Mouse (Mus musculus): ENCODE measurements around the gene Fgfr2. TPM values are rescaled to one million over a fixed set of nuclear protein-coding genes. Genes with fewer than 3 reads are reported as not detected.

The Fgfr2 gene
- polyA plus RNA-seq, 1 experiment from 2014 or later, result 106 TPM

GRCm38 (mm10) chr7:132921971-132922370 is 201.2 kb downstream of the Fgfr2 start:
- no peak for ATAC-seq (ENCODE audit: low read depth)
- 32% methylated on average over 3 of the region's 3 CpGs for WGBS
- no peak overlapping the region for H3K4me2 ChIP-seq (ENCODE audit: low read depth, low read length)
- no peaks in the 10 kb centered on the region for H3K9me3 ChIP-seq (ENCODE audit: control insufficient read depth, low read length)
- H3K27ac ChIP-seq (replicated peaks; ENCODE audit: low read depth, low read length), result no peak overlapping the region
- H3K9ac ChIP-seq (ENCODE audit: low read depth, low read length), result no peak overlapping the region
- H3K27me3 ChIP-seq (replicated peaks; ENCODE audit: control insufficient read depth, insufficient read depth, low read length), result no peaks in the 10 kb centered on the region
- no peaks in the 10 kb centered on the region for H3K4me1 ChIP-seq (ENCODE audit: control insufficient read depth, insufficient read depth, low read length)
- H3K36me3 ChIP-seq (ENCODE audit: control insufficient read depth, insufficient read depth, low read length), result no peaks in the 10 kb centered on the region
- no peak for DNase-seq (ENCODE audit: low spot score)
- H3K4me3 ChIP-seq (ENCODE audit: low read depth, low read length), result no peak overlapping the region

GRCm38 (mm10) chr7:132903796-132904195 is 219.4 kb downstream of the Fgfr2 start:
- Histone ChIP-seq H3K27ac (replicated peaks; ENCODE audit: low read depth, low read length) (no peak overlapping the region), H3K9ac (ENCODE audit: low read depth, low read length) (no peak overlapping the region), H3K4me3 (ENCODE audit: low read depth, low read length) (no peak overlapping the region), H3K27me3 (replicated peaks; ENCODE audit: control insufficient read depth, insufficient read depth, low read length) (no peaks in the 10 kb centered on the region), H3K36me3 (ENCODE audit: control insufficient read depth, insufficient read depth, low read length) (no peaks in the 10 kb centered on the region), H3K9me3 (ENCODE audit: control insufficient read depth, low read length) (peaks cover 5% of the 10 kb centered on the region; the same call in 1 of the 2 replicates), H3K4me1 (ENCODE audit: control insufficient read depth, insufficient read depth, low read length) (no peaks in the 10 kb centered on the region), H3K4me2 (ENCODE audit: low read depth, low read length) (no peak overlapping the region)
- 68% methylated on average over 3 of the region's 3 CpGs for WGBS
- DNase-seq (ENCODE audit: low spot score), result no peak
- no peak for ATAC-seq (ENCODE audit: low read depth)

GRCm38 (mm10) chr7:132900826-132901531 is 222.2 kb downstream of the Fgfr2 start:
- Histone ChIP-seq H3K4me1 (ENCODE audit: control insufficient read depth, insufficient read depth, low read length) (no peaks in the 10 kb centered on the region), H3K27me3 (replicated peaks; ENCODE audit: control insufficient read depth, insufficient read depth, low read length) (no peaks in the 10 kb centered on the region), H3K9me3 (ENCODE audit: control insufficient read depth, low read length) (0 out of 2 replicates have a peak, but pooled peaks cover 3% of the 10 kb centered on the region), H3K4me3 (ENCODE audit: low read depth, low read length) (no peak overlapping the region), H3K4me2 (ENCODE audit: low read depth, low read length) (no peak overlapping the region), H3K36me3 (ENCODE audit: control insufficient read depth, insufficient read depth, low read length) (no peaks in the 10 kb centered on the region), H3K9ac (ENCODE audit: low read depth, low read length) (no peak overlapping the region), H3K27ac (replicated peaks; ENCODE audit: low read depth, low read length) (no peak overlapping the region)
- WGBS, result 26% methylated on average over 2 of the region's 2 CpGs
- peak; percentile 79 for ATAC-seq (ENCODE audit: low read depth)
- DNase-seq (ENCODE audit: low spot score), result peak; percentile 43

- Histone ChIP-seq H3K4me1 (ENCODE audit: control insufficient read depth, insufficient read depth, low read length) (no peaks in the 10 kb centered on the region), H3K4me2 (ENCODE audit: low read depth, low read length) (no peak overlapping the region), H3K9ac (ENCODE audit: low read depth, low read length) (no peak overlapping the region), H3K36me3 (ENCODE audit: control insufficient read depth, insufficient read depth, low read length) (no peaks in the 10 kb centered on the region), H3K27ac (replicated peaks; ENCODE audit: low read depth, low read length) (no peak overlapping the region), H3K9me3 (ENCODE audit: control insufficient read depth, low read length) (0 out of 2 replicates have a peak, but pooled peaks cover 3% of the 10 kb centered on the region), H3K4me3 (ENCODE audit: low read depth, low read length) (no peak overlapping the region), H3K27me3 (replicated peaks; ENCODE audit: control insufficient read depth, insufficient read depth, low read length) (no peaks in the 10 kb centered on the region)
- DNase-seq (ENCODE audit: low spot score) (no peak), ATAC-seq (ENCODE audit: low read depth) (no peak)
- 88% methylated on average over 2 of the region's 2 CpGs for WGBS
Observed at GRCm38 (mm10) chr7:132898234-132898633, 224.9 kb downstream of the Fgfr2 start.

- no peak overlapping the region for H3K27ac ChIP-seq (replicated peaks; ENCODE audit: low read depth, low read length)
- no peaks in the 10 kb centered on the region for H3K4me1 ChIP-seq (ENCODE audit: control insufficient read depth, insufficient read depth, low read length)
- H3K36me3 ChIP-seq (ENCODE audit: control insufficient read depth, insufficient read depth, low read length), result no peaks in the 10 kb centered on the region
- no peaks in the 10 kb centered on the region for H3K27me3 ChIP-seq (replicated peaks; ENCODE audit: control insufficient read depth, insufficient read depth, low read length)
- H3K4me3 ChIP-seq (ENCODE audit: low read depth, low read length), result no peak overlapping the region
- no peak for ATAC-seq (ENCODE audit: low read depth)
- WGBS, result 80% methylated on average over 10 of the region's 10 CpGs
- H3K9ac ChIP-seq (ENCODE audit: low read depth, low read length), result no peak overlapping the region
- DNase-seq (ENCODE audit: low spot score), result no peak
- 0 out of 2 replicates have a peak, but pooled peaks cover 3% of the 10 kb centered on the region for H3K9me3 ChIP-seq (ENCODE audit: control insufficient read depth, low read length)
- no peak overlapping the region for H3K4me2 ChIP-seq (ENCODE audit: low read depth, low read length)
Observed at GRCm38 (mm10) chr7:132897258-132897657, 225.9 kb downstream of the Fgfr2 start.

- Histone ChIP-seq H3K36me3 (ENCODE audit: control insufficient read depth, insufficient read depth, low read length) (no peaks in the 10 kb centered on the region), H3K27ac (replicated peaks; ENCODE audit: low read depth, low read length) (no peak overlapping the region), H3K4me1 (ENCODE audit: control insufficient read depth, insufficient read depth, low read length) (no peaks in the 10 kb centered on the region), H3K4me2 (ENCODE audit: low read depth, low read length) (no peak overlapping the region), H3K4me3 (ENCODE audit: low read depth, low read length) (no peak overlapping the region), H3K9me3 (ENCODE audit: control insufficient read depth, low read length) (0 out of 2 replicates have a peak, but pooled peaks cover 3% of the 10 kb centered on the region), H3K9ac (ENCODE audit: low read depth, low read length) (no peak overlapping the region), H3K27me3 (replicated peaks; ENCODE audit: control insufficient read depth, insufficient read depth, low read length) (no peaks in the 10 kb centered on the region)
- 82% methylated on average over 9 of the region's 9 CpGs for WGBS
- DNase-seq (ENCODE audit: low spot score), result no peak
- no peak for ATAC-seq (ENCODE audit: low read depth)
Observed at GRCm38 (mm10) chr7:132896206-132896815, 226.8 kb downstream of the Fgfr2 start.

- H3K9ac ChIP-seq (ENCODE audit: low read depth, low read length), result no peak overlapping the region
- DNase-seq (ENCODE audit: low spot score), result no peak
- H3K9me3 ChIP-seq (ENCODE audit: control insufficient read depth, low read length), result 0 out of 2 replicates have a peak, but pooled peaks cover 3% of the 10 kb centered on the region
- no peaks in the 10 kb centered on the region for H3K4me1 ChIP-seq (ENCODE audit: control insufficient read depth, insufficient read depth, low read length)
- ATAC-seq (ENCODE audit: low read depth), result no peak
- 64% methylated on average over 7 of the region's 7 CpGs for WGBS
- H3K4me3 ChIP-seq (ENCODE audit: low read depth, low read length), result no peak overlapping the region
- no peaks in the 10 kb centered on the region for H3K36me3 ChIP-seq (ENCODE audit: control insufficient read depth, insufficient read depth, low read length)
- H3K27ac ChIP-seq (replicated peaks; ENCODE audit: low read depth, low read length), result no peak overlapping the region
- H3K27me3 ChIP-seq (replicated peaks; ENCODE audit: control insufficient read depth, insufficient read depth, low read length), result no peaks in the 10 kb centered on the region
- H3K4me2 ChIP-seq (ENCODE audit: low read depth, low read length), result no peak overlapping the region
Observed at GRCm38 (mm10) chr7:132894841-132895555, 228.2 kb downstream of the Fgfr2 start.

- no peak overlapping the region for H3K4me3 ChIP-seq (ENCODE audit: low read depth, low read length)
- no peak overlapping the region for H3K9ac ChIP-seq (ENCODE audit: low read depth, low read length)
- no peaks in the 10 kb centered on the region for H3K27me3 ChIP-seq (replicated peaks; ENCODE audit: control insufficient read depth, insufficient read depth, low read length)
- ATAC-seq (ENCODE audit: low read depth), result no peak
- H3K4me2 ChIP-seq (ENCODE audit: low read depth, low read length), result no peak overlapping the region
- DNase-seq (ENCODE audit: low spot score), result no peak
- H3K4me1 ChIP-seq (ENCODE audit: control insufficient read depth, insufficient read depth, low read length), result no peaks in the 10 kb centered on the region
- 65% methylated on average over 1 of the region's 1 CpGs for WGBS
- H3K27ac ChIP-seq (replicated peaks; ENCODE audit: low read depth, low read length), result no peak overlapping the region
- 0 out of 2 replicates have a peak, but pooled peaks cover 3% of the 10 kb centered on the region for H3K9me3 ChIP-seq (ENCODE audit: control insufficient read depth, low read length)
- no peaks in the 10 kb centered on the region for H3K36me3 ChIP-seq (ENCODE audit: control insufficient read depth, insufficient read depth, low read length)
Observed at GRCm38 (mm10) chr7:132893336-132893735, 229.8 kb downstream of the Fgfr2 start.
